Mouse (Mus musculus) MEL (cell line): ENCODE results near the gene E2f2.

Experiments used
- CHD2 ChIP-seq: IDR thresholded peaks from 2 replicates; pipeline ENCODE4 v1.6.1; 2011; ENCODE audit warnings: low read length, improper control_type of control experiment
- CTCF ChIP-seq, 3 experiments: IDR thresholded peaks in 2 of 3; conservative IDR thresholded peaks in 1 of 3; 2 replicates each; pipeline ENCODE4 v1.5.1; 2011 to 2012; ENCODE audit warnings: low read length in 3 of 3, low read depth in 2 of 3, mild to moderate bottlenecking in 2 of 3, improper control_type of control experiment in 1 of 3, inconsistent platforms in 1 of 3, mixed read lengths in 1 of 3, moderate library complexity in 1 of 3; ENCODE audit not compliant: control insufficient read depth in 1 of 3, insufficient read depth in 1 of 3, poor library complexity in 1 of 3, severe bottlenecking in 1 of 3
- GATA1 ChIP-seq: IDR thresholded peaks from 2 replicates; pipeline ENCODE4 v1.6.1; 2011; ENCODE audit warnings: low read depth, low read length, improper control_type of control experiment
- HCFC1 ChIP-seq: IDR thresholded peaks from 2 replicates; pipeline ENCODE4 v1.6.1; 2012; ENCODE audit warnings: low read depth, mild to moderate bottlenecking, inconsistent platforms, low read length, improper control_type of control experiment, moderate library complexity
- TCF12 ChIP-seq: IDR thresholded peaks from 2 replicates; pipeline ENCODE4 v1.6.1; 2014; ENCODE audit warnings: low read depth, mild to moderate bottlenecking, inconsistent platforms, low read length, improper control_type of control experiment, moderate library complexity

GRCm38 (mm10) chr4:136129842-136130241 is 42.4 kb upstream of the E2f2 start:
- TF ChIP-seq HCFC1 (no peak), CTCF (IDR thresholded peaks at IDR 0.05 in 2 of 3, conservative IDR thresholded peaks at IDR 0.05 in 1 of 3; ENCODE audit: control insufficient read depth in 1 of 3, insufficient read depth in 1 of 3, low read depth in 2 of 3, low read length in 3 of 3, poor library complexity in 1 of 3, severe bottlenecking in 1 of 3) (peak in 2 of 3 experiments; percentile 10 to 20; a peak in 2 of 6 replicates), CHD2 (no peak), TCF12 (no peak), GATA1 (no peak)
